Mouse (Mus musculus) spleen, embryonic (tissue): ENCODE results near the gene Sftpa1.

ENCODE experiments used
- CTCF ChIA-PET: fragments of 350-600 bp; sonication (Branson Sonifier 250); formaldehyde crosslinking; loops from one replicate; lab custom pipeline; 2022; lab: Charles Lee

The Sftpa1 gene

DNA sequence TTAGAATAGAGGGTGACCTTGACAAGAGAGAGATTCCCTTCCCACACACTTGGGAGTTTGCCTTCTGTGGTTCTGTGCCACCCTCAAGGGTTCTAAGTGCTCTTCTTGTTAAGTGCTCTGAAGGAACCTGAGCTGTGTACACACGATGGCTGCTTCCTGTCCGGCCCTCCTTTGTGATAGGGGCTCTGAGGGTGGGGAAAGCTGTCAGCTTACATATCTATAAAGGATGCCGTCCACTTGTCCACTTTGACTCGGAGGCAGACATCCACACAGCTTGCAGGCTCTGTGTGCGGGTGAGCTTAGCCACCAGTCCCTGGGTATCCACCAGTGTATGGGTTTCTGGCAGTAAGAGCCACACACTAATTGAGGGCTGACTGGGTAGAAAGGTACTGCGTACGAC lies at the start of gene Sftpa1:
TSS of gene Sftpa1 (plus strand) at position 243 of the 400 bp plus-strand sequence.
- CTCF ChIA-PET, result no interaction called here

DNA sequence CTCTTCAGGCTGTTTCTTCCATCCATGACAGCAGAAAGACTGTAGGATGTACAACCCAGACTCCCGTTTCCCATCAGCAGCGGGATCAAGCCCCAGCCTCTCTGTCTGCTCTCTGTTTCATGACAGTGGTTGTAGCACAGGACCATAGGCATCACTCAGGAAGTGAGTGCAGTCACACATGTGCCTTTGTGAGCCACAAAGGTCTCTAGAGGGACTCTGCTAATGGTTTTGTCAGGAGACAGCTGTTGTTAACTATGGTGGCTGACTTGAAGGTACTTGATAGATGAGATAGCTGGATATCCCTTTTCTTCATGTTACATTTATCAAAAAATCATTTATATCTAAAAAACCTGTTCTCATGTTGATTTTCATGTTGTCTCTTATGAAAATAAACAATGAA lies 49.2 kb upstream of the Sftpa1 start:
- CTCF ChIA-PET, result no interaction called here

DNA sequence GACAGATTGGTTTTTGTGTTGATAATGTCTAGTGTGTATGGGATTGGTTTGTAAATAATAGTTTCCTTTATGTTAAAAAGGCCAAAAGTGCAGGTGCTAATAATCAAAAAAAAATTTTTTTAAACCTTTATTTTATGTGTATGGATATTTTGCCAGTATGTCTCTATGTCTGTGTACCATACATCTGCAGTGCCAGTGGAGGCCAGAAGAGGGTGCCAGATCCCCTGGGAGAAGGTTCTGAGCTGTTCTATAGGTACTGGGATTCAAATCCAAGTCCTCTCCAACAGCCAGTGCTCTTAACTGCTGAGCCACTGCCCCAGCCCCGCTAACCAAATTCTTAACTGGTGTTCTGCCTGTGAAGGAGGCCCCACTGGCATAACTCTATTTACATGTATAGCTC lies 44.1 kb upstream of the Sftpa1 start:
- CTCF ChIA-PET, result interaction anchor here (0.7 kb wide), 1 partner anchor 29 kb away, joined by 3 read pairs; no protein-coding TSS in a partner anchor

- CTCF ChIA-PET, result interaction anchor here (0.6 kb wide), 1 partner anchor 1301 kb away, joined by 3 read pairs; no protein-coding TSS in a partner anchor
Observed at GRCm38 (mm10) chr14:41090777-41091176, 40.8 kb upstream of the Sftpa1 start.

GRCm38 (mm10) chr14:41094114-41094513 lies 37.5 kb upstream of the Sftpa1 start:
- CTCF ChIA-PET, result interaction anchor here (0.5 kb wide), 1 partner anchor 208 kb away, joined by 4 read pairs; no protein-coding TSS in a partner anchor

- CTCF ChIA-PET, result no interaction called here
Observed at GRCm38 (mm10) chr14:41096296-41096860, 35.2 kb upstream of the Sftpa1 start.

GRCm38 (mm10) chr14:41098726-41099125 lies 32.9 kb upstream of the Sftpa1 start:
- CTCF ChIA-PET, result no interaction called here

DNA sequence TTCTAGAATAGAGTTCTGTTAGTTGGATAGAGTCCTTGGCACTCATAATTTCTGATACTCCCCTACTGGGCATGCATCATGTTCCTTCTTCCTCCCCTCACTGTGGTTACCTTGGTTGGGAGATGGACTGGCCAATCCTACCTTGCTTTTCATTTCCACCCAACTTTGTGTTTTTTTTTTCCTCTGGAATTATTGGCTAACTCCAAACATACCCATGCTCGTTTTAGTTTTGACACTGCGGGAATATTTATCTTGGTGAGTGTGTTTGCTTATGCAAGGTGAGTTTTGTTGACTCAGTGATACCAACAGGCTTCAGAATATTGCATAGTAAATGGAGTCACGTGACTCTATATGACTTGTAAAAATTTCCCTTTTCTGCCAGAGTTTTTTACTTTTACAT lies 30.9 kb upstream of the Sftpa1 start:
- CTCF ChIA-PET, result no interaction called here

DNA sequence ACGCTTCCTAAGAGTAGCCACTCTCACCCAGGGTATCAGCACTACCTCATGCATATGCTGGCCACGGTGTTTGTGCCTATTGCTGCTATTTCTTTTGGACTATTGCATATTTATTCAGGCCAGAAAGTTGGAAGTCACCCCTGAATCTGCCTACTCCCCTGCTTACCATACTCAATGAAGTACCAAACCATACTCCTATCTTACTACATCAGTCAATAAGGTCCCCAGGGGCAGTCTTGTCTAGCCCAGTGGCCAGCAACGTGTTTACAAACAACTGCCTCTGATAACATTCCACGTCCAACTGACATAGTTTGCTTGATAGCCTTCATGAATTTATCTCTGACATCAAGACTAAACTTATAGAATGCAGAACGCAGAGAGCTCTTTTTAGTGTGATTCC lies 30.3 kb upstream of the Sftpa1 start:
- CTCF ChIA-PET, result no interaction called here

GRCm38 (mm10) chr14:41102269-41102668 lies 29.3 kb upstream of the Sftpa1 start:
- CTCF ChIA-PET, result no interaction called here

GRCm38 (mm10) chr14:41104853-41105444 lies 26.6 kb upstream of the Sftpa1 start, which contains the start of gene Mat1a:
Gene Mat1a, plus strand, starts transcription at chr14:41105035.
- CTCF ChIA-PET, result no interaction called here

DNA sequence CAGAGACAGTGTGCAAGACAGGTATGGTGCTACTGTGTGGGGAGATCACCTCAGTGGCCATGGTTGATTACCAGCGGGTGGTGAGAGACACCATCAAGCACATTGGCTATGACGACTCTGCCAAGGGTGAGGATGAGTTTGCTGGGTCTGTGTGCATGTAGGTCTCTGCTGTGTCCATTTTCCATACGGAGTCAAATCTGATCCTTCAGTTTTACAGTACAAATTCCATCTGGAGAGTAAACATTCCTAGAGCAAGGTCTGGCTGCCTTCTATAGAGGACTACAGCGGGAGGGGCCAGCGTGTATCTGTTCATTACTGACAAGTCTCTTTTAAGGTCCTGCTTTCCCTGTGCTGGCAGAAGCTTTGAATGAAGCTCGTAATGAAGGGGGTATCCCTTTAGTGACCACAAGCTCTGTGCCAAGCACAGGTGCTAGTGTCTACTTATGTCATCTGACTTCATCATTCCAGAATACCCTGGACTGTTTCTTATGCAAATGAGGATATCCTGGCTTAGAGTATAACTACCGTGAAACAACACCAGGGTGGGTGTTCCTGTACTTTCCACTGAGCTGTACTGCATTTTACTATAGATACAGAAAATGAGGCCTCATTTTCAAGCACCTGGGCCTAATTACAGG lies 20.4 kb upstream of the Sftpa1 start:
- CTCF ChIA-PET, result no interaction called here

DNA sequence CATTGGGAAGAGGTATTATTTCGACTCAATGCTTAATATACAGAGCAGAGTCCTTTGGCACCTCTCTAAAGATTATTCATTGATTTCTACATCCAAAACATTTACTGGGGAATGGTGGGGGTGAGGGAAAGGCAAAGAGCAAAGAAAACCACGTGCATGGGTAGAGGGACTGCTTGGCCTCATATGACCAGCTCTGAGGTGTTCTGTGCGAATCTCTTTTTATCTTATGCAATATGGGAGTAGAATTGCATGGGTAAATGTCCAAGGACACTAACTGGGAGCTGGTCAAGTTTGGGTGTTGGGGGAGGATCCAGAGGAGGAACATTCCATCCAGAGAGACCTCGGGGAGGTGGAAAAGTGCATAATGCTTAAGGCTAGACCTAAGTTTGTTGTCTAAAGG lies 18.6 kb upstream of the Sftpa1 start:
- CTCF ChIA-PET, result no interaction called here

DNA sequence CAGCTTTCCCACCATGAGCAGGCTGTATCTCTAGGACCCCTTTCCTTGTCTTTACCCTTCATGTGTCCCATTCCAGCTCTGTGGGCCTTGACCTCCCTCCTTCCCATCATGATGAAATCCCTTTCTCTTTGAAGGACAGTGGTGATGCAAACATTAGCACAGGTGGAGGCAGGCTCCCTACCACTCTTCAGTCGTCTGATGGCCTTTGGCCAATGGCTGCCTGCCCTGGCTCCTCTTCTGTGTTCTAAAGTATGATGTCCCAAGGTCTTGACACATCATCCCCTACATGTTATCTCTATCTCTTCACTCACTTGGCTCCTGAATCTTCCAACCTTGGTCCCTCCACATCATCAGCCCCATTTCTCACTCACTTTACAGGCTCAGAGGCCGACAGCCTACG lies 15.3 kb upstream of the Sftpa1 start:
- CTCF ChIA-PET, result no interaction called here

GRCm38 (mm10) chr14:41124683-41125082 lies 6.9 kb upstream of the Sftpa1 start:
- CTCF ChIA-PET, result no interaction called here

DNA sequence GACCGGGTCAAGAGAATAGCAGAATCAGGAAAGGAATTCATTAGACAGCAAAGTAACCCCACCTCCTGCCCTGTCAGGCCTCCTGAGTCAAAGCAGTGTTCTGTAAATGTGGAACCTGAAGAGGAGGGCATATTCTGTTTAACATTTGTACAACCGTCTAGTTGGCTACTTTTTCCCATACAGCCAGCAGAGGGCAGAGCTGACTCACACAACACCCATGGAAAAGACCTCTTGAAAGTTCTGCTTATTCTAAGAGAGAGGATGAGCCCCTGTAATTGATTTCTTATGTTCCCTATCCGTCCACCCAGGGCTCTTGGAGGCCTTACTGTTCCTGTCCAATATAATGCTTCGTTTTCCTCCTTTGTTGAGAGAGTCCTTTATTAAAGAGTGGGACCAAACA lies 3.6 kb upstream of the Sftpa1 start:
- CTCF ChIA-PET, result no interaction called here

DNA sequence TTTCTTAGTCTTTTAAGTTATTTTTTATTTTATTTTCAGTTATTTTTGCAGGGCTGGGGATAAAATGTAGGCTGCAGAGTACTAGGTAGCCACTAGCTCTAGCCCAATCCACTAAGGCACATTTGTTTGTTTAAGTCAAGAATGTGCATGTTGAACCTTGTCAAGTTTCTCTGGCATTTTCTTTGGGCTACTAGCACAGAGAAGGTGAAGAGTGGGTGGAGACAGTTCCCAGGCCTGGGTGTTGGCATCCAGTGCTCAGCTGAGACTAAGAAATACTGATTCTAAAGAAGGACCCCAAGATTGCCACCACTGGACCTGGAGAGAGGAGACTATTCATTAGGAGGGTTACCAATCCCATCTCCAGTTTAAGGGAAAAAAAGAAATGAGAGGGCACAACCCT lies 5.4 kb downstream of the Sftpa1 start:
- CTCF ChIA-PET, result no interaction called here

- CTCF ChIA-PET, result no interaction called here
Observed at GRCm38 (mm10) chr14:41140686-41141085, 9.1 kb downstream of the Sftpa1 start.

DNA sequence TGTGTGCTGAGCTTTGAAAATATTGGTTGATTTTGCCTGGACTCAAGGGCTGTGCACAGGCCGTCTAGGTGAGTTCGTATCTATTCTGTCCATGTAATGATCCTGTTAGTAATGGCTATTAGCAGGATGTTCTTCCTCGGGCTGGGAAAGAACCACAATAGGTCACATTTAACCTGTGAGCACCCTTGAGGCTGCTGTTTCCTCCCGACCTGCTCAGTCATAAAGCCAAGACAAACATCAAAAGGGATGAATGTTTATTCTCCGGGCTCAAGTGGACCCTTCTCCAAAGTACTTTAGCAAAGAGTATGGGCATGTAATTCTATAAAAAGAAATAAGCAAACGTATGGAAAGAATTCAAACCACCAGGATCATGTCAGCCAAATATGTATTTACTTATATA lies 14.5 kb downstream of the Sftpa1 start:
- CTCF ChIA-PET, result no interaction called here

GRCm38 (mm10) chr14:41146922-41147321 lies 15.3 kb downstream of the Sftpa1 start:
- CTCF ChIA-PET, result no interaction called here

DNA sequence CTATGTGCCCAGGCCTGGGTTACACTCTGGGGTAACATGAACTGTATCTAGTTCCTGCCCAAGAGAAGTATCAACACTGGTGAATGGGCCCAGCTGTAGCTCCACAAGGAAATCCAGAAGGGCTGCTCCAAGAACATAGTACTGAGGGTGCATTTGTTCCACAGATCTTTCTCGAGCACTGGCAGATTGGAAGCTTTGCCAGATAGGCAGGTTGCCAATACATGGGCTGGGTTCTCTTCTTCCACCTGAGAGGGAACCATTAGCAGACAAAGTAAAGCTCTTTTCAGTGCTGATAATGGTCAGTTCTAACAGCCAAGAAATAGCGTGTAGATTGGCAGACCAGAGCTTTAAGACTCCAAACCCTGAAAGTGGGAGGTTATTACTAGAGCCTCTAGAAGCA lies 15.8 kb downstream of the Sftpa1 start:
- CTCF ChIA-PET, result no interaction called here

GRCm38 (mm10) chr14:41151220-41151898 lies 19.8 kb downstream of the Sftpa1 start, which contains the start of gene Mbl1:
Gene Mbl1, plus strand, starts transcription at chr14:41151458.
- CTCF ChIA-PET, result no interaction called here
